Mouse (Mus musculus) spleen, postnatal 36 days (tissue): ENCODE data around the gene Mrpl16.
A peak's percentile ranks its signal among the peaks of the same experiment; 100 is the strongest.

ENCODE experiments used
- DNase-seq, 2 experiments: peaks; one replicate each; pipeline ENCODE4 v3.0.0; 2022; ENCODE audit warnings: low spot score in 2 of 2, mixed read lengths in 1 of 2

The Mrpl16 gene

GRCm38 (mm10) chr19:11804423-11804822, 34.2 kb downstream of the Mrpl16 start:
- no peak for DNase-seq

GRCm38 (mm10) chr19:11807251-11807650, 37.1 kb downstream of the Mrpl16 start:
- DNase-seq, result peak; percentile 12 to 25

- no peak for DNase-seq
These were observed 37.6 kb downstream of the Mrpl16 start for GRCm38 (mm10) chr19:11807822-11808221.

GRCm38 (mm10) chr19:11808452-11808851, 38.3 kb downstream of the Mrpl16 start:
- no peak for DNase-seq

- DNase-seq, result no peak
These were observed 40.0 kb downstream of the Mrpl16 start for GRCm38 (mm10) chr19:11810003-11810758.

GRCm38 (mm10) chr19:11810856-11811255, 40.7 kb downstream of the Mrpl16 start:
- DNase-seq, result no peak

- DNase-seq, result no peak
These were observed 41.6 kb downstream of the Mrpl16 start for GRCm38 (mm10) chr19:11811688-11812365.

- DNase-seq, result no peak
These were observed 42.9 kb downstream of the Mrpl16 start for GRCm38 (mm10) chr19:11813136-11813535.

GRCm38 (mm10) chr19:11813649-11814048, 43.5 kb downstream of the Mrpl16 start:
- no peak for DNase-seq

GRCm38 (mm10) chr19:11814742-11815333, 44.6 kb downstream of the Mrpl16 start:
- DNase-seq, result no peak

GRCm38 (mm10) chr19:11816706-11817105, 46.5 kb downstream of the Mrpl16 start:
- no peak for DNase-seq

- DNase-seq, result no peak
These were observed 47.4 kb downstream of the Mrpl16 start for GRCm38 (mm10) chr19:11817586-11817985.

- peak; percentile 28 to 38 for DNase-seq
These were observed 48.3 kb downstream of the Mrpl16 start for GRCm38 (mm10) chr19:11818199-11819142.

GRCm38 (mm10) chr19:11819143-11819700, 49.0 kb downstream of the Mrpl16 start, which contains the start of gene Stx3:
Stx3 (minus strand) TSS chr19:11819403.
- no peak for DNase-seq

GRCm38 (mm10) chr19:11819800-11820199, 49.6 kb downstream of the Mrpl16 start:
- DNase-seq, result peak; percentile 52 to 61

- no peak for DNase-seq
These were observed 50.0 kb downstream of the Mrpl16 start for GRCm38 (mm10) chr19:11820211-11820610.

GRCm38 (mm10) chr19:11823346-11824065, 53.3 kb downstream of the Mrpl16 start:
- no peak for DNase-seq
